In the genomic region with DNA sequence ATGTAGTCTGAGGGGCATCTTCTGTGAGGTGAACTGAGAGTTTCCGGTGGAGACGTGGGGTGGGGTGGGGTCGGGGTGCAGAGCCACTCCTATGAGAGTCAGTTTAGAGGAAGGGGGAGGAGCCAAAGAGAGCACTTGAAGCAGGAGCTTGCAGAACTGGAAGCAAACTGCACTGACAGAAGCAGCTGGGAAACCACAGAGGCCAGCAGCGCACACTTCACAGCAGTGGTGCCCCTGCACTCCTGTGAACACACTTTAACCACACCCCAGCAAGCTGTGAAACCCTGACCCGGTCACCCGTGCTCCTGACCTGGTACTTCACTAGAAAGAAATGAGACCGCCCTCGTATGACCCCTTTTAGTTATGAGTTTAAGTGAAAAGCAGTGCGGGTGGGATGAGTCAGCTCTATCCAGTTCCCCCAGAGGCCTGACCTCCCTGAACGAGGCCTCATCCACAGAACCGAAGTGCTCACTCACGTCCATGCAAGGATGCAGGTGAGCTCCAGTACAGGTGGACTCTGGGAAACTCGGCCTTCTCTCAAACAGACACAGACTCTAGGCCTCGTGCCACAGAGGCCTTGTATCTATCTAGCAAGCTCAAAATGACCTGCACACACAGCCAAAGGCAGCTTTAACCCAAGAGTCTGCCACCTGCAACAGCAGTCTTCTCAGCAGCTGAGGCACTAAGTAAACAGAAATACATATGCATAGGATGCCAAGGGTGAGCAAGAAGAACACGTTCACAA, we compare ENCODE assay signal across 9 mouse cellular contexts. TPM values are rescaled to one million over a fixed set of nuclear protein-coding genes. Genes with fewer than 3 reads are reported as not detected.
DNase-seq lines count a peak whose midpoint lies in the region; ATAC-seq lines count a peak whose summit lies in the region.
"Had no signal": no experiment of that assay in that cellular context is flagged by ENCODE, and none has a peak within 500 bp of the region (broad histone marks: within the 10 kb centered on the region; RNA-seq: fewer than 3 reads in every experiment).

No protein-coding gene starts in this region.

- no peak overlapping the region for H3K4me2 ChIP-seq in midbrain, embryonic 11.5 days
- H3K4me2 ChIP-seq in midbrain, embryonic 16.5 days (ENCODE audit: low read length) = no peak overlapping the region
- H3K4me2 ChIP-seq: midbrain, embryonic 12.5 days had no signal

- no peaks in the 10 kb centered on the region for H3K9me3 ChIP-seq in midbrain, embryonic 11.5 days (ENCODE audit: control insufficient read depth, low read length)
- no peaks in the 10 kb centered on the region for H3K9me3 ChIP-seq in midbrain, embryonic 16.5 days (replicated peaks; ENCODE audit: control insufficient read depth, low read length, poor library complexity, severe bottlenecking)
- H3K9me3 ChIP-seq: midbrain, embryonic 12.5 days had no signal

- 75% methylated on average over 15 of the region's 15 CpGs for WGBS in midbrain, embryonic 11.5 days
- 78% methylated on average over 15 of the region's 15 CpGs for WGBS in midbrain, embryonic 16.5 days

- peak; percentile 80 for DNase-seq in midbrain, embryonic 11.5 days (ENCODE audit: low spot score, missing footprints)
- peak; percentile 86 for DNase-seq in lung, postnatal 25 days (ENCODE audit: low spot score)
- DNase-seq in thymus, postnatal 4 days = peak; percentile 71
- DNase-seq in urinary bladder, postnatal 14 days (ENCODE audit: low spot score) = no peak
- DNase-seq in neural tube, embryonic 10.5 days (ENCODE audit: extremely low spot score, low spot score) = no peak
- no peak for DNase-seq in cerebellum, postnatal 36 days

- peaks cover 9% of the 10 kb centered on the region for H3K4me1 ChIP-seq in midbrain, embryonic 11.5 days (ENCODE audit: control insufficient read depth, insufficient read depth, low read length)
- H3K4me1 ChIP-seq in midbrain, embryonic 16.5 days (ENCODE audit: control insufficient read depth, insufficient read depth, low read length) = peaks cover 14% of the 10 kb centered on the region

- H3K27ac ChIP-seq in midbrain, embryonic 11.5 days (ENCODE audit: low read depth, low read length) = no peak overlapping the region
- H3K27ac ChIP-seq in midbrain, embryonic 16.5 days (ENCODE audit: low read length) = no peak overlapping the region
- H3K27ac ChIP-seq: midbrain, embryonic 12.5 days had no signal

- no peak for ATAC-seq in midbrain, embryonic 11.5 days (ENCODE audit: low FRiP score)
- ATAC-seq in midbrain, embryonic 16.5 days = no peak
- ATAC-seq in hematopoietic stem cell, adult 5-6 weeks (replicated peaks in 1 of 2; ENCODE audit: insufficient read depth in 1 of 2, low FRiP score in 2 of 2, low TSS enrichment in 1 of 2, low read depth in 1 of 2, poor library complexity in 2 of 2, severe bottlenecking in 2 of 2) = peak; percentile 30 to 38; a peak in 3 of 4 replicates

- peaks cover 4% of the 10 kb centered on the region; the same call in 1 of the 2 replicates for H3K36me3 ChIP-seq in midbrain, embryonic 11.5 days (ENCODE audit: control insufficient read depth, insufficient read depth, low read length)
- H3K36me3 ChIP-seq in midbrain, embryonic 16.5 days (ENCODE audit: control insufficient read depth, insufficient read depth, low read length) = no peaks in the 10 kb centered on the region; the same call in 1 of the 2 replicates

- H3K27me3 ChIP-seq in midbrain, embryonic 11.5 days (ENCODE audit: control insufficient read depth, insufficient read depth, low read length) = peaks cover 13% of the 10 kb centered on the region
- no peaks in the 10 kb centered on the region; the same call in 1 of the 2 replicates for H3K27me3 ChIP-seq in midbrain, embryonic 16.5 days (ENCODE audit: control insufficient read depth, insufficient read depth, low read depth, low read length)

- H3K4me3 ChIP-seq in midbrain, embryonic 11.5 days (ENCODE audit: low read depth, low read length) = no peak overlapping the region
- H3K4me3 ChIP-seq in midbrain, embryonic 16.5 days (ENCODE audit: low read depth, low read length) = no peak overlapping the region
- H3K4me3 ChIP-seq: midbrain, embryonic 12.5 days had no signal

- no peak overlapping the region for H3K9ac ChIP-seq in midbrain, embryonic 11.5 days (ENCODE audit: low read length)
- no peak overlapping the region for H3K9ac ChIP-seq in midbrain, embryonic 16.5 days (ENCODE audit: low read depth, low read length)
- H3K9ac ChIP-seq: midbrain, embryonic 12.5 days had no signal

RNA-seq across cellular contexts. Expression of a gene that starts 7.1 kb away (rescaled TPM):
- 4.0 and 4.6 TPM in 2 replicates for polyA plus RNA-seq in midbrain, embryonic 11.5 days (2014; fragmentation: Nextera tagmentation; extraction: Ambion mirVana)
- polyA plus RNA-seq in midbrain, embryonic 16.5 days (2015; fragmentation: Nextera tagmentation; extraction: Ambion mirVana) = 3.8 TPM in 2 replicates
- total RNA-seq in hematopoietic stem cell, adult 5-6 weeks (2017) = 68.2 and 74.3 TPM in 2 replicates

Comparison
In these comparisons a context has a peak if more than half of its experiments do, and no peak if none do; other contexts are left out.
1. ATAC-seq: peak in hematopoietic stem cell, adult 5-6 weeks (2 of 2); none in midbrain, embryonic 11.5 days (single experiment) and midbrain, embryonic 16.5 days (single experiment).
2. DNase-seq: peak in midbrain, embryonic 11.5 days (single experiment), lung, postnatal 25 days (single experiment) and thymus, postnatal 4 days (single experiment); none in urinary bladder, postnatal 14 days (single experiment), neural tube, embryonic 10.5 days (single experiment) and cerebellum, postnatal 36 days (0 of 2).